30 mouse cellular contexts compared by ENCODE assay signal in genomic region chr6:54447353-54447752, GRCm38 (mm10). TPM values are rescaled to one million over a fixed set of nuclear protein-coding genes. Genes with fewer than 3 reads are reported as not detected.
DNase-seq lines count a peak whose midpoint lies in the region; ATAC-seq and TF ChIP-seq lines count a peak whose summit lies in the region.
"Had no signal": no experiment of that assay in that cellular context is flagged by ENCODE, and none has a peak within 500 bp of the region (broad histone marks: within the 10 kb centered on the region; RNA-seq: fewer than 3 reads in every experiment).

No protein-coding gene starts in this region.

- 80% methylated on average over 4 of the region's 4 CpGs for WGBS in forebrain, embryonic 14.5 days
- WGBS in neural tube, embryonic 15.5 days: 69% methylated on average over 4 of the region's 4 CpGs

- no peaks in the 10 kb centered on the region; the same call in 1 of the 2 replicates for H3K4me1 ChIP-seq in forebrain, embryonic 14.5 days (ENCODE audit: control insufficient read depth, insufficient read depth, low read length)
- H3K4me1 ChIP-seq in neural tube, embryonic 15.5 days: peaks cover 6% of the 10 kb centered on the region; the same call in 1 of the 2 replicates

- H3K36me3 ChIP-seq in forebrain, embryonic 14.5 days (ENCODE audit: control insufficient read depth, insufficient read depth, low read length): no peaks in the 10 kb centered on the region
- no peaks in the 10 kb centered on the region for H3K36me3 ChIP-seq in neural tube, embryonic 15.5 days
- H3K36me3 ChIP-seq: embryonic facial prominence, embryonic 13.5 days; G1E; heart, embryonic 13.5 days; limb, embryonic 13.5 days; liver, embryonic 12.5 days; midbrain, embryonic 12.5 days had no signal

- H3K27ac ChIP-seq in layer of hippocampus, adult 2 months: peak overlapping the region; percentile 48
- H3K27ac ChIP-seq in forebrain, embryonic 14.5 days (ENCODE audit: low read depth, low read length): peak overlapping the region; percentile 41; the same call in 1 of the 2 replicates
- 0 out of 2 replicates have a peak overlapping the region, but pooled peaks have one; percentile 38 for H3K27ac ChIP-seq in neural tube, embryonic 15.5 days (replicated peaks)
- H3K27ac ChIP-seq: embryonic facial prominence, embryonic 13.5 days; heart, embryonic 13.5 days; limb, embryonic 13.5 days; liver, embryonic 12.5 days; midbrain, embryonic 12.5 days had no signal

- no peak overlapping the region for H3K9ac ChIP-seq in forebrain, embryonic 14.5 days (ENCODE audit: low read length)
- H3K9ac ChIP-seq in neural tube, embryonic 15.5 days (replicated peaks): no peak overlapping the region
- H3K9ac ChIP-seq: embryonic facial prominence, embryonic 13.5 days; heart, embryonic 13.5 days; limb, embryonic 13.5 days; liver, embryonic 12.5 days; midbrain, embryonic 12.5 days had no signal

- H3K27me3 ChIP-seq in forebrain, embryonic 14.5 days (replicated peaks; ENCODE audit: control insufficient read depth, insufficient read depth, low read length): no peaks in the 10 kb centered on the region
- H3K27me3 ChIP-seq in neural tube, embryonic 15.5 days (replicated peaks): no peaks in the 10 kb centered on the region
- H3K27me3 ChIP-seq: CH12.LX; heart, embryonic 13.5 days; limb, embryonic 13.5 days; liver, embryonic 12.5 days; midbrain, embryonic 12.5 days; Patski had no signal

- no peak for DNase-seq in frontal cortex, postnatal 36 days (ENCODE audit: low spot score in 2 of 2)
- DNase-seq in layer of hippocampus, adult 2 months (ENCODE audit: low spot score in 2 of 2): no peak
- no peak for DNase-seq in layer of hippocampus, adult 11-12 months (ENCODE audit: low spot score)
- DNase-seq in forebrain, embryonic 14.5 days (ENCODE audit: low spot score): peak; percentile 22
- DNase-seq in thymus, postnatal 10 days (ENCODE audit: low spot score in 2 of 2): no peak
- DNase-seq: adrenal gland, adult 2 months; B cell, adult 2 months; cerebellum, adult 18-20 months; cerebellum, postnatal 36 days; embryo, embryonic 11 days; gastrocnemius, postnatal 10 days; kidney, postnatal 25 days; lung, adult 18-20 months; lung, postnatal 10 days; right cerebral cortex, postnatal 25 days; spleen, adult 18-20 months had no signal

- ATAC-seq in frontal cortex, adult (ENCODE audit: low TSS enrichment): peak; percentile 20; the same call in 1 of the 2 replicates
- ATAC-seq in forebrain, embryonic 14.5 days: no peak
- no peak for ATAC-seq in neural tube, embryonic 15.5 days (ENCODE audit: low FRiP score)
- ATAC-seq: intestine, postnatal 0 days; liver, embryonic 12.5 days; Patski had no signal

- TF ChIP-seq CTCF in layer of hippocampus, adult 2 months (conservative IDR thresholded peaks at IDR 0.05): no peak

- H3K4me2 ChIP-seq in forebrain, embryonic 14.5 days (ENCODE audit: low read length): no peak overlapping the region
- no peak overlapping the region for H3K4me2 ChIP-seq in neural tube, embryonic 15.5 days
- H3K4me2 ChIP-seq: embryonic facial prominence, embryonic 13.5 days; heart, embryonic 13.5 days; limb, embryonic 13.5 days; liver, embryonic 12.5 days; midbrain, embryonic 12.5 days had no signal

- no peak overlapping the region for H3K4me3 ChIP-seq in layer of hippocampus, adult 2 months
- no peak overlapping the region for H3K4me3 ChIP-seq in forebrain, embryonic 14.5 days (ENCODE audit: low read depth, low read length)
- H3K4me3 ChIP-seq in neural tube, embryonic 15.5 days (replicated peaks): no peak overlapping the region
- H3K4me3 ChIP-seq: embryonic facial prominence, embryonic 13.5 days; erythroblast, embryonic 14.5 days; heart, embryonic 13.5 days; limb, embryonic 13.5 days; liver, embryonic 12.5 days; midbrain, embryonic 12.5 days had no signal

- H3K9me3 ChIP-seq in forebrain, embryonic 14.5 days (replicated peaks; ENCODE audit: control insufficient read depth, low read length): no peaks in the 10 kb centered on the region
- H3K9me3 ChIP-seq in neural tube, embryonic 15.5 days (replicated peaks): no peaks in the 10 kb centered on the region
- H3K9me3 ChIP-seq: embryonic facial prominence, embryonic 13.5 days; heart, embryonic 13.5 days; limb, embryonic 13.5 days; liver, embryonic 12.5 days; midbrain, embryonic 12.5 days had no signal

RNA-seq across cellular contexts. Expression of gene Wipf3, which starts 17.9 kb away (rescaled TPM):
- total RNA-seq in layer of hippocampus, adult 2 months (2021): 100 to 1,000 TPM; 399 to 401 TPM
- 2.6 and 3.0 TPM in 2 replicates for polyA plus RNA-seq in forebrain, embryonic 14.5 days (2014; fragmentation: Nextera tagmentation; extraction: Ambion mirVana)
- 1.8 and 2.6 TPM in 2 replicates for polyA plus RNA-seq in neural tube, embryonic 15.5 days (2015; fragmentation: Nextera tagmentation; extraction: Ambion mirVana)
- total RNA-seq: granulocyte monocyte progenitor cell, adult 5-6 weeks; neutrophil, adult 5-6 weeks had no signal
- polyA plus RNA-seq: erythroblast, embryonic 14.5 days; G1E had no signal
